Mouse (Mus musculus) T-helper 17 cell (primary cell): ENCODE results near the gene Capn6.

Source experiments
- in situ Hi-C, 2 experiments: fragments of 300-600 bp; cut with MboI, MseI; formaldehyde crosslinking; loops; 1 replicate in 1 of 2; 2 replicates in 1 of 2; pipeline ENCODE4 v1.15.1; 2025; ENCODE audit warnings: high pct_unique_total_duplicates in 2 of 2

The Capn6 gene

GRCm38 (mm10) chrX:143827212-143827611, at the start of gene Capn6:
Capn6 (minus strand) TSS chrX:143827414.
- in situ Hi-C loops: loop anchor here (10.0 to 25.0 kb wide), 2 partner anchors 1012 to 1415 kb away; no protein-coding TSS in a partner anchor

GRCm38 (mm10) chrX:143867129-143867664, 40.0 kb upstream of the Capn6 start:
- in situ Hi-C loops: no loop called here

- in situ Hi-C loops: no loop called here
These were observed 24.1 kb upstream of the Capn6 start for GRCm38 (mm10) chrX:143851351-143851750.

- in situ Hi-C loops: loop anchor here in 1 of 2 experiments (25.0 kb wide), 1 partner anchor 1438 kb away; no protein-coding TSS in a partner anchor
These were observed 22.8 kb upstream of the Capn6 start for GRCm38 (mm10) chrX:143849969-143850368.

GRCm38 (mm10) chrX:143846637-143847036, 19.4 kb upstream of the Capn6 start:
- in situ Hi-C loops: loop anchor here in 1 of 2 experiments (25.0 kb wide), 1 partner anchor 1434 kb away; no protein-coding TSS in a partner anchor

- in situ Hi-C loops: loop anchor here (10.0 to 25.0 kb wide), 2 partner anchors 1012 to 1414 kb away; no protein-coding TSS in a partner anchor
These were observed 693 bp downstream of the Capn6 start for GRCm38 (mm10) chrX:143826521-143826920.

GRCm38 (mm10) chrX:143818961-143819360, 8.3 kb downstream of the Capn6 start:
- in situ Hi-C loops: no loop called here

- in situ Hi-C loops: no loop called here
These were observed 11.3 kb downstream of the Capn6 start for GRCm38 (mm10) chrX:143815948-143816347.

- in situ Hi-C loops: no loop called here
These were observed 64.7 kb downstream of the Capn6 start for GRCm38 (mm10) chrX:143762556-143762955.
